Mouse (Mus musculus): ENCODE results near the gene Gm48551. TPM values are rescaled to one million over a fixed set of nuclear protein-coding genes. Genes with fewer than 3 reads are reported as not detected.

Gene Gm48551
- total RNA-seq, 1 experiment: 1.8 TPM

- Histone ChIP-seq H3K27ac (ENCODE audit: insufficient read depth, low read depth, low read length, poor library complexity, severe bottlenecking) (peak overlapping the region; percentile 80), H3K9ac (ENCODE audit: insufficient read depth, low read depth, low read length, poor library complexity, severe bottlenecking) (peak overlapping the region; percentile 70), H3K9me3 (ENCODE audit: control insufficient read depth, insufficient read depth, low read depth, low read length) (no peaks in the 10 kb centered on the region), H3K36me3 (ENCODE audit: control insufficient read depth, insufficient read depth, low read length, poor library complexity, severe bottlenecking) (peaks cover 10% of the 10 kb centered on the region; the same call in 1 of the 2 replicates), H3K4me3 (ENCODE audit: insufficient read depth in 1 of 2, low read depth in 1 of 2, low read length in 2 of 2, poor library complexity in 1 of 2, severe bottlenecking in 1 of 2) (peak overlapping the region in 1 of 2 experiments; percentile 47; a peak in 2 of 4 replicates), H3K4me1 (ENCODE audit: control insufficient read depth in 2 of 2, insufficient read depth in 2 of 2, low read length in 2 of 2, poor library complexity in 1 of 2) (peaks cover 8 to 54% of the 10 kb centered on the region in 2 experiments; a peak in 3 of 4 replicates)
- DNase-seq (ENCODE audit: low read depth, low spot score): no peak
- TF ChIP-seq MAFK (IDR thresholded peaks at IDR 0.05; ENCODE audit: insufficient read depth, low read depth, low read length) (0 out of 2 replicates have a peak, but pooled peaks have one; percentile 23), ZNF384 (IDR thresholded peaks at IDR 0.05; ENCODE audit: low read depth, low read length) (peak; percentile 24; the same call in 1 of the 2 replicates), HCFC1 (IDR thresholded peaks at IDR 0.05; ENCODE audit: borderline replicate concordance, insufficient read depth, low read length) (peak; percentile 39; the same call in 1 of the 2 replicates), ZC3H11A (IDR thresholded peaks at IDR 0.05; ENCODE audit: borderline replicate concordance, low read depth, low read length) (no peak), CHD2 (IDR thresholded peaks at IDR 0.05; ENCODE audit: low read depth, low read length) (no peak)
- in situ Hi-C loops (cut with MboI; ENCODE audit: low sequenced_read_pairs in 2 of 2, unreplicated experiment in 2 of 2): no loop called here
Observed at GRCm38 (mm10) chr10:81401205-81401520, 16.9 kb downstream of the Gm48551 start.

GRCm38 (mm10) chr10:81401521-81402226 is 17.4 kb downstream of the Gm48551 start:
- Histone ChIP-seq H3K36me3 (ENCODE audit: control insufficient read depth, insufficient read depth, low read length, poor library complexity, severe bottlenecking) (peaks cover 10% of the 10 kb centered on the region; the same call in 1 of the 2 replicates), H3K4me3 (ENCODE audit: insufficient read depth in 1 of 2, low read depth in 1 of 2, low read length in 2 of 2, poor library complexity in 1 of 2, severe bottlenecking in 1 of 2) (peak overlapping the region; percentile 49 to 55), H3K4me1 (ENCODE audit: control insufficient read depth in 2 of 2, insufficient read depth in 2 of 2, low read length in 2 of 2, poor library complexity in 1 of 2) (peaks cover 8 to 55% of the 10 kb centered on the region in 2 experiments; a peak in 3 of 4 replicates), H3K9ac (ENCODE audit: insufficient read depth, low read depth, low read length, poor library complexity, severe bottlenecking) (peak overlapping the region; percentile 70), H3K9me3 (ENCODE audit: control insufficient read depth, insufficient read depth, low read depth, low read length) (no peaks in the 10 kb centered on the region), H3K27ac (ENCODE audit: insufficient read depth, low read depth, low read length, poor library complexity, severe bottlenecking) (peak overlapping the region; percentile 90)
- peak; percentile 84 for DNase-seq (ENCODE audit: low read depth, low spot score)
- TF ChIP-seq MAFK (IDR thresholded peaks at IDR 0.05; ENCODE audit: insufficient read depth, low read depth, low read length) (peak; percentile 98), CHD2 (IDR thresholded peaks at IDR 0.05; ENCODE audit: low read depth, low read length) (no peak), HCFC1 (IDR thresholded peaks at IDR 0.05; ENCODE audit: borderline replicate concordance, insufficient read depth, low read length) (no peak), ZC3H11A (IDR thresholded peaks at IDR 0.05; ENCODE audit: borderline replicate concordance, low read depth, low read length) (no peak)
- in situ Hi-C loops (cut with MboI; ENCODE audit: low sequenced_read_pairs in 2 of 2, unreplicated experiment in 2 of 2): no loop called here

GRCm38 (mm10) chr10:81402227-81402765 is 18.0 kb downstream of the Gm48551 start:
- Histone ChIP-seq H3K4me3 (ENCODE audit: insufficient read depth in 1 of 2, low read depth in 1 of 2, low read length in 2 of 2, poor library complexity in 1 of 2, severe bottlenecking in 1 of 2) (peak overlapping the region; percentile 49 to 55), H3K27ac (ENCODE audit: insufficient read depth, low read depth, low read length, poor library complexity, severe bottlenecking) (peak overlapping the region; percentile 90), H3K4me1 (ENCODE audit: control insufficient read depth in 2 of 2, insufficient read depth in 2 of 2, low read length in 2 of 2, poor library complexity in 1 of 2) (peaks cover 8 to 55% of the 10 kb centered on the region in 2 experiments; a peak in 3 of 4 replicates), H3K9ac (ENCODE audit: insufficient read depth, low read depth, low read length, poor library complexity, severe bottlenecking) (0 out of 2 replicates have a peak overlapping the region, but pooled peaks have one; percentile 23), H3K9me3 (ENCODE audit: control insufficient read depth, insufficient read depth, low read depth, low read length) (no peaks in the 10 kb centered on the region), H3K36me3 (ENCODE audit: control insufficient read depth, insufficient read depth, low read length, poor library complexity, severe bottlenecking) (peaks cover 10% of the 10 kb centered on the region; the same call in 1 of the 2 replicates)
- no peak for TF ChIP-seq ZC3H11A (IDR thresholded peaks at IDR 0.05; ENCODE audit: borderline replicate concordance, low read depth, low read length)
- TF ChIP-seq MAFK (IDR thresholded peaks at IDR 0.05; ENCODE audit: insufficient read depth, low read depth, low read length): no peak
- TF ChIP-seq ZNF384 (IDR thresholded peaks at IDR 0.05; ENCODE audit: low read depth, low read length): no peak
- no peak for TF ChIP-seq HCFC1 (IDR thresholded peaks at IDR 0.05; ENCODE audit: borderline replicate concordance, insufficient read depth, low read length)
- no peak for TF ChIP-seq CHD2 (IDR thresholded peaks at IDR 0.05; ENCODE audit: low read depth, low read length)
- no peak for DNase-seq (ENCODE audit: low read depth, low spot score)
- in situ Hi-C loops (cut with MboI; ENCODE audit: low sequenced_read_pairs in 2 of 2, unreplicated experiment in 2 of 2): no loop called here

DNA sequence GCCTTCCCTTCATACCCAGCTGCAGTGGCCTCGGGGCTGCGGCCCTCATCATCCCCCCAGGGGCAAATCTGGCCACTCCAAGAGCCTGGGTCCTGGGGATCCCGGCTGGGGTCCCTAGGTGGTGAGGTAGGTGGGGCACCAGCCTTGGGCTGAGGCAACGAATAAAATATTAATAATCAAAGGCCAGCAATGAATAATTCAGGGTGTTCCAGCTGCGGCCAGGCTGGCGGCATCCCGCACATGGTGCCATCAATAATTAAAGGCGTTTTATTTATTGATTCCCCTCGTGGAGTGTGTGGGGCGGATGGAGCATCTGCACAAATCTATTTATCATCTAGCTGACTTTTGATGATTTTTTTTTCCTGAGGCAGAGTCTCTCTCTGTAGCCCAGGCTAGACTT is 19.2 kb downstream of the Gm48551 start:
- no peaks in the 10 kb centered on the region for H3K9me3 ChIP-seq (ENCODE audit: control insufficient read depth, insufficient read depth, low read depth, low read length)
- H3K9ac ChIP-seq (ENCODE audit: insufficient read depth, low read depth, low read length, poor library complexity, severe bottlenecking): no peak overlapping the region
- H3K36me3 ChIP-seq (ENCODE audit: control insufficient read depth, insufficient read depth, low read length, poor library complexity, severe bottlenecking): peaks cover 10% of the 10 kb centered on the region; the same call in 1 of the 2 replicates
- TF ChIP-seq HCFC1 (IDR thresholded peaks at IDR 0.05; ENCODE audit: borderline replicate concordance, insufficient read depth, low read length) (no peak), ZC3H11A (IDR thresholded peaks at IDR 0.05; ENCODE audit: borderline replicate concordance, low read depth, low read length) (no peak), MAFK (IDR thresholded peaks at IDR 0.05; ENCODE audit: insufficient read depth, low read depth, low read length) (no peak), ZNF384 (IDR thresholded peaks at IDR 0.05; ENCODE audit: low read depth, low read length) (no peak), CHD2 (IDR thresholded peaks at IDR 0.05; ENCODE audit: low read depth, low read length) (no peak)
- in situ Hi-C loops (cut with MboI; ENCODE audit: low sequenced_read_pairs in 2 of 2, unreplicated experiment in 2 of 2): no loop called here
- H3K4me1 ChIP-seq (ENCODE audit: control insufficient read depth in 2 of 2, insufficient read depth in 2 of 2, low read length in 2 of 2, poor library complexity in 1 of 2): peaks cover 8 to 60% of the 10 kb centered on the region in 2 experiments; a peak in 3 of 4 replicates
- DNase-seq (ENCODE audit: low read depth, low spot score): no peak
- no peak overlapping the region for H3K27ac ChIP-seq (ENCODE audit: insufficient read depth, low read depth, low read length, poor library complexity, severe bottlenecking)
- 0 out of 4 replicates have a peak overlapping the region, but pooled peaks of 1 of the 2 experiments have one; percentile 4 for H3K4me3 ChIP-seq (ENCODE audit: insufficient read depth in 1 of 2, low read depth in 1 of 2, low read length in 2 of 2, poor library complexity in 1 of 2, severe bottlenecking in 1 of 2)
